Mouse (Mus musculus): ENCODE data around the gene Sertad2.

GRCm38 (mm10) chr11:20555651-20556050, 12.6 kb downstream of the Sertad2 start:
- TF ChIP-seq CTCF (IDR thresholded peaks at IDR 0.05; ENCODE audit: insufficient read depth, low read depth, low read length), result no peak
- TF ChIP-seq POLR2A (IDR thresholded peaks at IDR 0.05; ENCODE audit: insufficient read depth, low read depth, low read length), result no peak

Data from olfactory bulb, adult 2 months (tissue).